Mouse (Mus musculus): Measurements from ENCODE around the gene B4galt3.

B4galt3 gene

DNA sequence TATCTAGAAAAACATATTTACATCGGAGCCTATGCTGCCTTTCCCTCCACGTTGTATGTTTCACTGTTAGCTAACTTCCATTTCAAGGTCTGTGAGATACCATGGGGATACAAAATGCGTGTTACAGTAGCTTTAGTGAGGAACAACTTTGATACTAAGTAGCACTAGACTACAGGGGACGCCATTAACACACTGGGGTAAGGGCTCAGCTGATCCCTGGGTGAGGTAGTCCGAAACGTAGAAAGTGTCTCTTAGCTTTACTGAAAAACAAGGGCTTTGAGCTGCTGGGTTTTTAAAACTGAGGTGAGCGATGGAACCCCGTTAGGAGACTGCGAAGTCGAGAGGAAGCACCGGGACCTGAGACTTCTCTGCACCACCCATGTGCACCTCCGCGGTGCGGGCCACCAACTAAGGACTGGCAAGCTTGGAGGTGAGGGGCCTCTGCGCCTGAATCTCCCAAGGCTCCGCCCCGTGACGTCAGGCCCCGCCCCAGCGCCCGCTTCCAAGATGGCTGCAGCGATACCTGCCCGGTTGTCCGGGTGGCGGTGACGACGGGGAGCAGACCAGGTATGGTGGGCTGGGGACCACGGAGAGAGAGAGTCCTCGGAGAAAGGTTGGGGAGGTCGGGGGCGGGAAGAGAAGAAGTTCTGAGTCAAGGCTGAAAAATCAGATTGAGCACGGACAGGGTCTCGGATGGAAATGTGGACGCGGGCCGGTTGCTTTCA lies at the start of gene B4galt3:
B4galt3 (plus strand) TSS at position 481 of the 725 bp plus-strand sequence.
- peak; percentile 77 for DNase-seq (ENCODE audit: low spot score)

DNA sequence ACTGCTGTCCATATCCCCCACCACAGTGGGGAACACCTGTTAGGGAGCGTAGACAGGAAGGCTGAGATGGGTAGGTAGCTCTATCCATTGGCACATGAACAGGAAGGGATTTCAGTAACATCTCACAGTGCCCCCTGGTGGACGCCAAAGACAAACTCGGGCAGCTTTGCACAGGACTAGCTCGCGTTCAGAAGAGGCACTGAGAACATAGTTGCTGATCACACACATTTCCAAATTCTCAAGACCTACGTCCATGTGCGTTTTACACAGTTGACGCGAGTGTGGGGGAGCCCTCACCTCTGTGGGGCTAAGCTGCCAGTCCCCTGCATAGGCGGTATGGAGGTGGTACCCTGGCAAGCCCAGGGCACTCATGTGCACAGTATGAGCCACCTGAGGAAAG lies 49.3 kb upstream of the B4galt3 start:
- peak; percentile 91 for DNase-seq (ENCODE audit: low spot score)

DNA sequence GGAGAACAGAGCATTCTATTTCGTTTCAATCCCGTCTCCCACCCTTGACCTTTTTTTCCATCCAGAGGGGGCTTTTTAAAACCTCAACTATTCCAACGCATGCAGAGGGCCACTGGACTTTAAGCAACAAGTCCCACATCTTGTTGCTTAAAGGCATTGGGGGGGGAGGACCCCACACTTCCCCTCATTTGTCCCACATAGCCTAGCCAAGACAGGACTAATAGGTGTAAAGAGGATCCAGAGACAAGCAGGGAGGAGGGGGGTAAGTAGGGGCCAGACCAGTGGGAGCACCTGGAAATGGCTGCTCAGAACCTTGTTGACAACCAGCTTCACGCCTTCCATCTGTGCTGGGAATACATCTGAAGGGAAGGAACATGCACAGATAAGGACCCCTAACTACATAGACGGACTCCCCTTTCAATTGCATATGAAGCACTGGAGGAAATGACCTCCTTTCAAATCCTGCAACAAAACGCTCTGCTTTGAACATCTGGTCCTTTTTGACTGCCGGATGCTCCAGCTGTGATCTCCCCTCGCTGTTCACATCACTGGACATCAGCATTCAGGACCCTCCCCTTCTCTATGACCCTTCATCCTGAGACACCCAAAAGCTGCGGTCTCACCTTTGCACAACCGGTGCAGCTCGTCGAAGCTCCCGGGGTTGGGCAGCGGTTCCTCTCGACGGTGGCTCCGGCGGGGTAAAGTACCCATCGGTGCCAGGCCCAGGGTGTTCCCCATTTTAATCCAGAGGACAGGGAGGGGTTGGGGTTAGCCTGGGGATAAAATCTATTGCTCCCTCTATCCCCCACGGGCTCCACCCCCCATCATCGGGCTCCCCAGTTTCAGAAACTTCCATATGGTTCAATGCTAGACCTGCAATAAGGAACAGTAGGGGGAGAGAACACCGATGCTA lies 48.6 kb upstream of the B4galt3 start:
- no peak for DNase-seq (ENCODE audit: low spot score)

DNA sequence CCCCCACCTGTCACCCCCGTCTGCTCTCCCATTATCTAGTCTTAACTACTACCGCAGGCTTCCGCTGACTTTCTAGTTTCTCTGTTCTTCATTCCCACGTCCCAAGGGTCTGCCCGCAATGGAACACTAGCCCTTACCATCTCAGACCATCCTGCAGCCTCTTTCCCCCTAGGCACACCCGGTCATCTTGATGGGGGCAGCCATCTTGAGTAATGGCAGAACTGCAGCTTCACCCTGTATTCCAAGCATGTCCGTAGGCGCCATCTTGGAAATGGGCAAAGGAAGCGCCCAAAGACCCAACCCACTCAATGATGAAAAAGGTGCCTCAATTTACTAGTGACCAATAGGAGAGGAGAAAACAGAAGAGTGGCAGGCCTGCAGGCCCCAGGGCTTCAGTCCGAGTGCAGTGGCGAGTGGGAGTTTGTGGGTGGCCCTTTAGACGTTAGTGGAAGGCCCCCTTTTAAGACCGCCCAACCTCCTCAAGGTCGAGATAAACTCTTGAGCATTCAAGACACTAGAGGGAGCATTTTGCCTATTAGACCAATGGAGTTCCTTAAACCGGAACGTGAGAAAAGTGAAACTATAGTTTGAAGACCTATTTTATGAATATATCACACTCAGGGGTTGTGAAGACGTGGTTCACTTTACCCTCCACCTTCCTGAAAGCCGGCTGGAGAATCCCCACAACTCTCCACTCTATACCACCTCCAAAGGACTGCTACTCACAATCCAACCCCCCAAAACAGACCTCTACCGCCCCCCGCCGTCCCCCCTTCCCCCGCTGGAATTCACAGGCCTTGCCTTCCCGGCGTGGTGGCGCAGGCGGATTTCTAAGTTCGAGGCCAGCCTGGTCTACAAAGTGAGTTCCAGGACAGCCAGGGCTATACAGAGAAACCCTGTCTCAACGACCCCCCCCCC lies 47.6 kb upstream of the B4galt3 start, which contains the start of gene Tomm40l:
Tomm40l (minus strand) TSS at position 277 of the 918 bp plus-strand sequence.
- peak; percentile 99 for DNase-seq (ENCODE audit: low spot score)

DNA sequence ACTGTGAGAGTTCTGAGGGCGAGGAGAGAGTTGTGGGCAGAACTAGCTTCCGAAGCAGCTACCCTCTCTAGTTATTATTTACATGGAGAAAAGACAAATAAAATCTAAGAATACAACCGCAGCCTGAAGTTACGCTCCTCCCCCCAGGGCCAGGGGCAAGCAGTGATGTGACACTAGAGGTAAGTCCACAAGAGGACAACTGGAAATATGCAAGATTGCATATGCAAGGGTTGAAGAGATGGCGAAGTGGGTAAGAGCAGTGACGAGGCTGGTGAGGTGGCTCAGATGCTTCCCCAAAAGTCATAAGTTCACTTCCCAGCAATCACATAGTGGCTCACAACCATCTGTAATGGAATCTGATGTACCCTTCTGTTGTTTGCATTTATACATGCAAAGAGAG lies 47.0 kb upstream of the B4galt3 start:
- DNase-seq (ENCODE audit: low spot score), result no peak

DNA sequence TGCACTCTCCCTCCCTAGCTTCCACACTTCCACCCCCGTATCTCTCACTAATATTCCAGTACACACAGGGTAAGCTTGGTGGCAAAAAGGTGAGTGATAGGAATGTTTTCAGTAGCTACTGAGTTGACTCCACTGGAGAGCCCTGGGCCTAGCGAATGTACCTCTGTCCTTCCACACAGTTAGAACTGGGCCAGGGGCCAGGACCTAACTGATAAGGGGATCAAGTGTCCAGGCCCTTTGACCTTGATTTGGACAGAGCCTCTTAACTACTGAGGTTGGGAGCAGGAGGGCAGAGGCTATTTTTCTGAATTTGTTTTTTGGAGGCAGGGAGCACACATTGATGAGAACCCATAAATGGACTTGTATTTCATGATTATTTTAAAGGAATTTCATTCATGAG lies 46.3 kb upstream of the B4galt3 start:
- DNase-seq (ENCODE audit: low spot score), result peak; percentile 54

DNA sequence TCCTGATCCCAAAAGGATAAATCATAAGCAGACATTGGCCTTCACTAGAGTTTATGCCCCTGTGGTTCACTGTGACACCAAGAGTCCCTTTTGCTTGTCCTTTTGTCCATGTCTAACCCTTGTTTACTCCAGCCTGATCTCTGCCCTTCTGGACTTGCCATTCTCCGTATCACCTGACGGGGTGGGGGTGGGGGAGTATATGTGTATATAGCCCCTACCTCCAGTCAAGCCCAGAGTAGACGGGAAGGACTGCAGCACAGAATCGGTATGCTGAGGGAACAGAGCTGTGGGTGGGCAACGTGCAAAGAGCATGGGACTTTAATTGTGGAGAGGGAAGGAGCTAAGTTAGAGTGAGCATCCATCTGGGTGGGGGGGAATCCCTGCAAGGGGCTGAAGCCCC lies 45.3 kb upstream of the B4galt3 start, which contains the start of gene Apoa2:
Apoa2 (plus strand) TSS at position 198 of the 400 bp plus-strand sequence.
- DNase-seq (ENCODE audit: low spot score), result no peak

DNA sequence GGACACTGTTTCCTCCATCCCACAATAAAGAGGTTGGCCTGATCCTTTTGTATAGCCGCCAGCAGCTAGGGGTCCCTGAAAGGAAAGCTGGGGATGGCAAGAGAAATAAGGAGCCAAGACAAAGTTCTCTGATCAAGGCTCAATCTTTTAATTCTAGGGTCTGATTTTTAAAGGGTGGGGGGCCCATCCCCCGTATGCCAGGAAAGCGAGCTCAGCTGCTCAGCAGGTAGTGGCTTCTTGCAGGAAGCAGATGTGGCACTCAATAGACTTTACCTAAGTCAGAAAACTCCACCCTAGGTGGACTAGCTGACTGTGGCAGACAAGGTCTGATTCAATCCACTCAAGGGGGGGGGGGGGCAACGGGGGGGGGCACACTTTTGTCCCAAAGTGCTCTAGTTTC lies 43.3 kb upstream of the B4galt3 start:
- DNase-seq (ENCODE audit: low spot score), result no peak

DNA sequence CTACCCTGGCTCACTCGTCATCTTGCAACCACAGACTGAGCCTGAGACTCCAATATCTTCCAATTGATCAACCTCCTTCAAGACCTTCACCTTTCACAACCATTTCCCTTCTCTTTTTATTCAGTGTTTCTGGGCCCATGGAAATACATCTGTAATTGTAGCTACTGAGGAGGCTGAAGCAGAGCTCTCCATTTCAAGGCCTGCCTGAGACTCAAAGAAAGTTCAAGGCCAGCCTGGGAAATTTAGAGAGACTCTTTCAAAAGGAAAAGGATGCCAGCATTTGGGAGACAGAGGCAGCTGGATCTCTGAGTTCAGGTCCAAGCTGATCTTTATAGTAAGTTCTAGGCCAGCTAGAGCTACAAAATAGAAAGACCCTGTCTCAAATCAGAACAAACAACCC lies 42.2 kb upstream of the B4galt3 start:
- DNase-seq (ENCODE audit: low spot score), result no peak

DNA sequence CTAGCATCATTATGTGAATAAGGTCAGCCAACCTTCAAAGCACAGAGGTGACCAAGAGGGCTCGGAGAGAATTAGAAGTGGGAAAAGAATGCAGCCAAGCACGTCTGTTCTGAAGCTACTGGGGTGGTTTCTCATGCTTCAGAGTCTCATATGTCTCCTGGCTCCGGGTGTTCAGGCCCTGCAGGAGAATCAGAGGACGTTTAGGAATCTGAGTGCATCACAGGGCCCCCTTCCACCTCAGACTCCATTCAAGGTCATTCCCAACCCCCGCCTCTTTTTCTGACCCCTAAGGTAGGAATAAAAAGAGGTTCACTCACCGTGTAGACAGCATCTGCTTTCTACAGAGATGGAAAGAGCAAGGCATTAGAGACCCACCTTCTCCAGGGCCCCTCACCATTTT lies 40.4 kb upstream of the B4galt3 start:
- DNase-seq (ENCODE audit: low spot score), result no peak

DNA sequence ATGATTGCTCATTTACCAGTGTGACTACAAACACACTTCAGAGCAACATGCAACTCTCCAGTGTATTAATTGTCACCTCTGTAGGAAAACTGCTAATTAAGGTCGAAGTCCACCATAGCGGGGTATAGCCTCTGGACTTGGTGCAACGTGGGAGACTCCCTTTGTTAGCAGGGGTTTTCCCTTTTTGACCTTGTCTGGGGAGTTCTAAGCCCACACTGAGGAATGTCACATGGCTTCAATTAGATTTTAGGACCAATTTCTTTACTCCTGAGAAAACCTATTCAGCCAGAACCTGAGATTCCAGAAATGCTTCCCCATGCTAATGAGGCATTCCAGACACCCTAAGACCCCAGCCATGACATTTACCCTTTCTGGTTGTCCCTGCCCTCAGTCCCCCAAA lies 39.9 kb upstream of the B4galt3 start:
- no peak for DNase-seq (ENCODE audit: low spot score)

DNA sequence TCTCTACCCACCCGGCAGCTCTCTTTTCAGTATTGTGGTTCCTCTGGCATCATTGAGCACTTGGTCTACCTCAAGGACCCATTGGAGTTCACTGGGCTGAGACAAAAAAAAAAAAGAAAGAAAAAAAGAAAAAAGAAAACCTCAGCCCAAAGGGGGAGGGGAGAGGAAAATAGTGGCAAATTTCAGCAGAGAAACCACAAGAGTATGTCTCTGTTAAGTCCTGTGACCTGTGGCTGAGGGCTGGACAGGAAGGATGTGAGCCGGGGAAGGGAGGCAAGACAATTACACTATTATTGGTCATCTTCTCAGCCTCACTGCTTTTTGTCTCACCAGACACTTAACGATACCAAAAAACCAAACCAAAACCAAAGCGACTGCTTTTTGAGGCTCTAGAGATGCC lies 38.3 kb upstream of the B4galt3 start:
- no peak for DNase-seq (ENCODE audit: low spot score)

DNA sequence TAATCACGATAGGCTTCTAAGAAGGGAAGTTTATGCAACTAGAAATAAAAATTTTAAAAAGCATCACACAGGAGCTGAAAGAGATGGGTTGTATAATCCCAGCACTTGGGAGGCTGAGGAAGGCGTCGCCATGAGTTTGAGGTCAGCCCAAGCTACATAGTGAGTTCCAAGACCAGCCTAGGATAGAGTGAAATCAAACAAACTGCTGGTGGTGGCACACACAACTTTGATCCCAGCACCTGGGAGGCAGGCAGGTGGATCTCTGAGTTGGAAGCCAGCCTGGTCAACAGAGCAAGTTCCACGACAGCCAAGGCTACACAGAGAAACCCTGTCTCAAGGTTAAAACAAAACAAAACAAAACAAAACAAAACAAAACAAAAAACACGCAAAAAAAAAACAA lies 37.8 kb upstream of the B4galt3 start:
- DNase-seq (ENCODE audit: low spot score), result no peak

DNA sequence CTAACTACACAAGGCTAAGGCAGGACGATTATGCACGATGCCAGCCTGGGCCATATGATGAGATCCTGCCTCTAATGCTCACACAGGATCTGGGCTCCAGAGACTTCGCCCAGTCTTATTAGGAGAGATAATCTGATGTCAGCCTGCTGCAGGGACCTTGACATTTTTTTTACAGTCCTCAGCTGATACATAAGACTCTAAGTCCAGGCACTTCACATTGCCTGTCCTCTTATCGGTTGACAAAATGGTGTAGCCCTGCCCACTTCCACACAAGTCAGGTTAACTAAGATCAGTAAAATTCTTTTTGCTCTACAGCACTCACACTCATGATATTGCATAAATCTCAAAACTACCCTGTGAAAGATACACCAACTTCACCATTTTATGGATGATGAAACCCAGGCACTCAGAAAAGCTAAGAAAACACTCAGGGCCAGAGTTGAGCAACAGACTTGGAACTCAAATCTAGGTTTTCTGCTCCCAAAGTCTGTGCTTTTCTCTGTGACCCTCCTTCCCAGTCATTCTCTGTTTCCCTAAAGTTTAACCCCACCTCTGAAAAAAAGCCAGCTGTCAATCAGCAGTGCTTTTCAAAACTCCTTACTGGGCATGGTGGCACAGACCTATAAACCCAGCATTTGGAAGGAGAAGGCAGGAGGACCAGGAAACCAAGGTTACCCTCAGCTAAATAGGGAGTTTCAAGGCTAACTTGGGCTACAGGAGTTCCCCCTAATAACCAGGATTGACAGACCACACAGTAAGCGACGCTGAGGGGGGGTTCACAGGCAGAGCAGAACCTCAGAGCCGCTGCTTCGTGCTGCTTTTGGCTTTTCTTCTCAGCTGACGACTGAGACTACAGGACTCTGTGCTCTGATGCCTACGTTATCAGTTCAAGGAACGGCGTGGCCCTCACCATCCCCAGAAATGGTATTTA lies 37.1 kb upstream of the B4galt3 start:
- DNase-seq (ENCODE audit: low spot score), result peak; percentile 89

DNA sequence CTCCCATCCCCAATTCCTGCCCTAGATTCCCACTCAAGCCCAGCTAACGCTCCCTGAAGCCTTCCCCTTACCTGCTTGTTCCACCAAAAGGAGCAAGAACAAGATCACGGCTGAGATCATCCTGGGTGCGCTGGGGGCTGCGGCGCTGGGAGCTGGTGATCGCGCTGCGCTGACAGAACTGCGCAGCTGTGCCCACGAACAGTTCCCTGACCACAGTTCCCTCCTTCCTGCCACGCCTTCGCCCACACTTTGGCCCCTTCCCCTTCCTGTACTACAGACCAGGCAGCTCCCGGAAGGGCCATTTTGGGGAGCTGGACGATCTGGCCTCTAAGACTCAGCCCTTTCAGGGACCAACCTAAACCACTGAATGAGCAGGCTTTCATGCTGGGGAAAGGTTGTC lies 36.0 kb upstream of the B4galt3 start, which contains the start of gene Fcer1g:
Fcer1g (minus strand) TSS at position 240 of the 400 bp plus-strand sequence.
- no peak for DNase-seq (ENCODE audit: low spot score)

DNA sequence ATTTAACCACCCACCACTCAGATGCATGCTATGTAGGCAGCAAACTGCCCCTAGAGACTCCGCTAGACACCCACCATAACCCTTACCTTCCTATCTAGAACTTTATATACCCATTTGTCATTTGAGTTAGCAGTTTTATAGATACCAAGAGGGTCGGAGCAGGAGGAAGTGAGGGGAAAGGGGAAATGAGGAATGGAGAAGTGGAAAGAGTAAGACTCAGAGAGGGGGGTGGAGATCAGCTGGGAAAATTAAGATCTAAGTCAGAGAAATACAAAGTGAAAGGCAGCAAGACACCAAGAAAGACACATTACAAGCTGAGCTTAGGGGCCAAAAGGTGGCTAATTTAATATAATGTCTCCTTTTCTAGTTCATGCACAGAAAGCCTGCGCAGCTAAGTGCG lies 35.6 kb upstream of the B4galt3 start:
- no peak for DNase-seq (ENCODE audit: low spot score)

DNA sequence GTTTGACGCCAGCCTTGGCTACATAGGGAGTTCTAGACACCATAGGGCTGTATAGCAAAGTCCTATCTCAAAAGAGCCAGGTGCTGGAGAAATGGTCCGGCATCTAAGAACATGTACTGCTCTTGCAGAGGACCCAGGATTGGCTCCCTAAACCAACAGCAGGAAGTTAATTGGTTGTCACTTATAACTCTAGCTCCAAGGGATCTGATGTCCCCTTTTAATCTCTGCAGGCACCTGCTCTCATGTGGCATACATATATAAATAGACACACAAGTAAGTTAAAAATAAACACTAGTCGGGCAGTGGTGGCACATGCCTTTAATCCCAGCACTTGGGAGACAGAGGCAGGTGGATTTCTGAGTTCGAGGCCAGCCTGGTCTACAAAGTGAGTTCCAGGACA lies 34.3 kb upstream of the B4galt3 start:
- DNase-seq (ENCODE audit: low spot score), result no peak

DNA sequence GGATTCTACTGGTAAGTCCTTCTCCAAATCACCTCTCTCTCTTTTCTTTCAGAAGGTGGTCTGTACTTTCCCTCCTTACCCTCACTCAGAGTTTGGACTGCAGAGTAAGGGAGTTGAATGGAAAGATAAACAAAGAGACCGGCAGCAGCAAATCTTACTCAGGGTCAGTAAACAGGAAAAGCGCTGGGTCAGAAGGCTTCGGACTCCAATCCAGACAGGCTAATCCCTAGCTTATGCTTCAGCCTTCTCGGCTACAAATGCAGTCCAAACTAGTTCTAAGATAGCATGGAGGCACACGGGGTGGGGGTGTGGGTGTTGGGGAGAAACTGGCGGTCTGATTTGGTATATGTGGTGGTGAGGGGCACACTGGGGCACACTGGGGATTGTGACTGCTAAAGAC lies 32.7 kb upstream of the B4galt3 start:
- no peak for DNase-seq (ENCODE audit: low spot score)

DNA sequence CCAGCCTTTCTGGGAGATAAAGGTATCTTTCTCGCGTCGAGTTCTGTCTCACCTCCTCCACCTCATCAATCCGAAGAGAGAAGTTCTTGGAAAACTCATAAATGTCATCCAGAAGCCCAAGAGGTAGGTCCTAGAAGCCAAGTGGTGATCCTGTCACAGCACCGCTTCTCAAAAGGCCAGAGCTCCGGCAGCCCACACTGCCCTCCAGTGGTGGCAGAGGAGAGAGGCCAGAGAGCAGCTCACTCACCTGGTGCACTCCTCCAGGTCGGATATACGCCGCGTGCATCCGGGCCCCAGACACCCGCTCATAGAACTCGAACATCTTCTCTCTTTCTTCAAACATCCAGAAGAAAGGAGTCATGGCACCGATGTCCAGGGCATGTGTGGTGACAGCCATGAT lies 31.7 kb upstream of the B4galt3 start:
- peak; percentile 62 for DNase-seq (ENCODE audit: low spot score)

DNA sequence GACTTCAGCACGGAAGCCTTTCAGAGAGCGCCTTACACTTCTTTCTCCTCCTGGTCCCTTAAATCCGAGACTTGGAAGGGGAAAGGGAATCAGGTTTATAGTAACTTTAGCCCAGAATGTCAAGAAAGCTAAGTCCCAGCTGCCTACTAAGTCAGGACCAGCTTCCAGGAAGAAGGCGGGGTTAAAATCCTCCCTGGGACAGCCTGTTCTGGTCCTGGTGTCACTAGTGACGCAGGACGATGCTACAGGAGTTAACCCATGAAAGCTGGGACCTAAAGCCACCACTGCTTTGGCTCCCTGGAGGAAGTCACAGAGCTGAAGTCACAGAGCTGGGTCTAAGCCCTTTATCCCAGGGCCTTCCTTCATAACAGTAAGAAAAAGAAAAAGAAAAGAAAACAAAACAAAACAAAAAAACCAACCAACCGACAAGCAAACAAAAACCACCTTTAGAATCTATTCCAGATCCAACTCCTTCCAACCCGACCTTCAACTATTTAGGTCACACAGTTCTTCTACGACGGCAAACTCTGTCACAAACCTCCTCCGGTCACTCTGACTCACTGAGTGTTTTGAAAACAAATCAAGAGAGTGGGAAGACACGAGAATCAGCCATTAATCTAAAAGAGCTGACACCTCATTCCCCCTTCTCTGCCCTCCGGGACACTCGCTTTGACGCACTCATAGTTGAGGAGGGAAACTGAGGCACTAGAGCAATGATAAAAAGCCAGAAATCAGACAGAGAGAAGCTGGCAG lies 30.0 kb upstream of the B4galt3 start:
- DNase-seq (ENCODE audit: low spot score), result no peak

Measured in adipocyte (in vitro differentiated cells).